Mouse (Mus musculus) colon, adult 2 months (tissue): Measurements from ENCODE around the gene Trp73. TPM values are rescaled to one million over a fixed set of nuclear protein-coding genes. Genes with fewer than 3 reads are reported as not detected.

ENCODE experiments used
- polyA plus RNA-seq: library from polyadenylated mRNA; depleted of rRNA; stranded (reverse); fragments of >200 nt; gene quantifications from 2 replicates; pipeline ENCODE4 v1.2.3, GENCODE M21; 2012; rRNA removed

The Trp73 gene
- polyA plus RNA-seq: 0.50 and 0.64 TPM in 2 replicates

GRCm38 (mm10) chr4:154140182-154140212, at the start of gene Trp73:
Gene Trp73, minus strand, starts transcription at chr4:154140208.

GRCm38 (mm10) chr4:154170506-154171150, 30.6 kb upstream of the Trp73 start, which contains the start of gene Megf6:
Gene Megf6, plus strand, starts transcription at chr4:154170730.

GRCm38 (mm10) chr4:154160538-154161390, 20.8 kb upstream of the Trp73 start, which contains the start of gene Tprgl:
Gene Tprgl, minus strand, starts transcription at chr4:154160666.

GRCm38 (mm10) chr4:154142211-154143040, 2.4 kb upstream of the Trp73 start, which contains the start of gene Wrap73:
Gene Wrap73, plus strand, starts transcription at chr4:154142372.

GRCm38 (mm10) chr4:154042577-154042976, 97.4 kb downstream of the Trp73 start, which contains the start of gene Ccdc27:
Gene Ccdc27, minus strand, starts transcription at chr4:154042677.

GRCm38 (mm10) chr4:154025641-154026440, 114.2 kb downstream of the Trp73 start, which contains the start of gene Smim1:
Gene Smim1, minus strand, starts transcription at chr4:154026230.

GRCm38 (mm10) chr4:154011646-154012089, 128.3 kb downstream of the Trp73 start, which contains the start of gene Lrrc47:
Gene Lrrc47, plus strand, starts transcription at chr4:154011731.

Other genes with a start within 250 kb of the Trp73 start
- 48.3 and 54.3 TPM in 2 replicates for gene A430005L14Rik, start 183.0 kb downstream of the Trp73 start, polyA plus RNA-seq
- 15.8 and 17.8 TPM in 2 replicates for gene Dffb, start 165.1 kb downstream of the Trp73 start, polyA plus RNA-seq
- 10.2 and 11.9 TPM in 2 replicates for gene Cep104, start 165.0 kb downstream of the Trp73 start, polyA plus RNA-seq
- gene Lrrc47, start 128.5 kb downstream of the Trp73 start, polyA plus RNA-seq: 51.3 and 56.2 TPM in 2 replicates
- 20.5 and 21.8 TPM in 2 replicates for gene Smim1, start 114.0 kb downstream of the Trp73 start, polyA plus RNA-seq
- not detected in 2 replicates for gene Ccdc27, start 97.5 kb downstream of the Trp73 start, polyA plus RNA-seq
- 24.9 and 27.2 TPM in 2 replicates for gene Wrap73, start 2.2 kb upstream of the Trp73 start, polyA plus RNA-seq
- gene Tprgl, start 20.5 kb upstream of the Trp73 start, polyA plus RNA-seq: 246 and 269 TPM in 2 replicates
- 6.4 and 8.7 TPM in 2 replicates for gene Megf6, start 30.5 kb upstream of the Trp73 start, polyA plus RNA-seq
- 120 and 131 TPM in 2 replicates for gene Arhgef16, start 161.5 kb upstream of the Trp73 start, polyA plus RNA-seq
- not detected in 2 replicates for gene B230104I21Rik, start 195.9 kb upstream of the Trp73 start, polyA plus RNA-seq